Mouse (Mus musculus) mature B cell (primary cell): ENCODE measurements around the gene Tm4sf19.
"Not testable (repeated sequence)": the region's sequence is repeated elsewhere in the genome, so short reads cannot be mapped to it uniquely, and the experiment has no call there.

Source experiments
- in situ Hi-C: fragments of 300-500 bp; cut with MboI; formaldehyde crosslinking; loops from 2 replicates; pipeline ENCODE4 v1.14.3; 2019

Gene Tm4sf19

GRCm38 (mm10) chr16:32430474-32431046, 30.3 kb downstream of the Tm4sf19 start, which contains the start of gene Pcyt1a:
Gene Pcyt1a, plus strand, starts transcription at chr16:32430921.
- in situ Hi-C loops, result no loop called here

- in situ Hi-C loops, result no loop called here
Observed at GRCm38 (mm10) chr16:32431047-32431591, 30.8 kb downstream of the Tm4sf19 start.

GRCm38 (mm10) chr16:32431926-32432325, 31.6 kb downstream of the Tm4sf19 start:
- in situ Hi-C loops, result no loop called here

GRCm38 (mm10) chr16:32433138-32433537, 32.8 kb downstream of the Tm4sf19 start:
- in situ Hi-C loops, result no loop called here

GRCm38 (mm10) chr16:32434066-32434465, 33.8 kb downstream of the Tm4sf19 start:
- in situ Hi-C loops, result no loop called here

- in situ Hi-C loops, result no loop called here
Observed at GRCm38 (mm10) chr16:32434691-32435090, 34.4 kb downstream of the Tm4sf19 start.

- in situ Hi-C loops, result no loop called here
Observed at GRCm38 (mm10) chr16:32436657-32437056, 36.4 kb downstream of the Tm4sf19 start.

GRCm38 (mm10) chr16:32437266-32437665, 37.0 kb downstream of the Tm4sf19 start:
- in situ Hi-C loops, result no loop called here

GRCm38 (mm10) chr16:32441432-32441831, 41.1 kb downstream of the Tm4sf19 start:
- in situ Hi-C loops, result no loop called here

GRCm38 (mm10) chr16:32444615-32445014, 44.3 kb downstream of the Tm4sf19 start:
- in situ Hi-C loops, result not testable (repeated sequence)

- in situ Hi-C loops, result no loop called here
Observed at GRCm38 (mm10) chr16:32445558-32445957, 45.3 kb downstream of the Tm4sf19 start.

- in situ Hi-C loops, result no loop called here
Observed at GRCm38 (mm10) chr16:32446563-32447138, 46.3 kb downstream of the Tm4sf19 start.

- in situ Hi-C loops, result no loop called here
Observed at GRCm38 (mm10) chr16:32449665-32450064, 49.4 kb downstream of the Tm4sf19 start.

- in situ Hi-C loops, result no loop called here
Observed at GRCm38 (mm10) chr16:32450133-32450532, 49.8 kb downstream of the Tm4sf19 start.

GRCm38 (mm10) chr16:32453102-32453501, 52.8 kb downstream of the Tm4sf19 start:
- in situ Hi-C loops, result no loop called here

- in situ Hi-C loops, result no loop called here
Observed at GRCm38 (mm10) chr16:32454646-32455045, 54.3 kb downstream of the Tm4sf19 start.

GRCm38 (mm10) chr16:32456086-32456485, 55.8 kb downstream of the Tm4sf19 start:
- in situ Hi-C loops, result no loop called here

GRCm38 (mm10) chr16:32456761-32457160, 56.5 kb downstream of the Tm4sf19 start:
- in situ Hi-C loops, result no loop called here
